Comparison of ENCODE assay signal across 8 mouse cellular contexts in the genomic region with DNA sequence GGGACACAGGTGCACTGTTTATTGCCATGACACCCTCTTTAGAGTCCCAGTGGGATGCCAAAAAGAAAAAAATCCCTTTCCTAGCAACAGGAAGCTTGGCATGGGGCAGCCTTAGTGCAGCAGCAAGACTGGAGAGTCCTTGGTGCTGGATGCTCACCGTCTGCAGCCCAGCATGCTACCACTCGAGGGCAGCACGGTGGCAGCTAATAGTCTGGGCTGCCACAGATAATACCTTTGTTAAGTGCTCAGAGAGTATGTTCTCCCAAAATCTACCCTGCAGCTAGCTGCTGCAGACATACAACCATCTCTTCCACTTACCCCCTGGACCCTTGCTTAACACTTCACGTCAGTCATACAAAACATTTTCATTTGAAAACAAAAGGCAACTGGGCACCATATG. TPM values are rescaled to one million over a fixed set of nuclear protein-coding genes. Genes with fewer than 3 reads are reported as not detected.
DNase-seq lines count a peak whose midpoint lies in the region; ATAC-seq and TF ChIP-seq lines count a peak whose summit lies in the region.

No protein-coding gene starts in this region.

- ATAC-seq in forebrain, postnatal 0 days, result peak; percentile 61
- ATAC-seq in forebrain, embryonic 12.5 days (ENCODE audit: low FRiP score), result no peak
- no peak for ATAC-seq in lung, postnatal 0 days
- ATAC-seq in granulocyte monocyte progenitor cell, adult 5-6 weeks (replicated peaks; ENCODE audit: poor library complexity, severe bottlenecking), result no peak

- H3K27me3 ChIP-seq in forebrain, postnatal 0 days (ENCODE audit: insufficient read depth, low read length), result no peaks in the 10 kb centered on the region
- H3K27me3 ChIP-seq in forebrain, embryonic 12.5 days, result no peaks in the 10 kb centered on the region
- no peaks in the 10 kb centered on the region for H3K27me3 ChIP-seq in lung, postnatal 0 days (replicated peaks; ENCODE audit: insufficient read depth, low read length)

- 20% methylated on average over 4 of the region's 4 CpGs for WGBS in forebrain, postnatal 0 days
- 19% methylated on average over 4 of the region's 4 CpGs for WGBS in forebrain, embryonic 12.5 days
- 24% methylated on average over 4 of the region's 4 CpGs for WGBS in lung, postnatal 0 days

- H3K4me1 ChIP-seq in forebrain, postnatal 0 days (ENCODE audit: insufficient read depth), result no peaks in the 10 kb centered on the region
- H3K4me1 ChIP-seq in forebrain, embryonic 12.5 days, result peaks cover 24% of the 10 kb centered on the region
- peaks cover 16% of the 10 kb centered on the region; the same call in 1 of the 2 replicates for H3K4me1 ChIP-seq in lung, postnatal 0 days (ENCODE audit: insufficient read depth, low read depth, low read length)

- H3K36me3 ChIP-seq in forebrain, postnatal 0 days (ENCODE audit: insufficient read depth), result no peaks in the 10 kb centered on the region
- no peaks in the 10 kb centered on the region for H3K36me3 ChIP-seq in forebrain, embryonic 12.5 days (replicated peaks)
- 0 out of 2 replicates have a peak, but pooled peaks cover 3% of the 10 kb centered on the region for H3K36me3 ChIP-seq in lung, postnatal 0 days (ENCODE audit: insufficient read depth, low read length)

- no peak overlapping the region for H3K4me2 ChIP-seq in forebrain, postnatal 0 days (ENCODE audit: low read depth)
- no peak overlapping the region for H3K4me2 ChIP-seq in forebrain, embryonic 12.5 days
- no peak overlapping the region for H3K4me2 ChIP-seq in lung, postnatal 0 days (replicated peaks; ENCODE audit: low read depth, low read length)

- no peak for TF ChIP-seq POLR2A in brain, embryonic 14.5 days (IDR thresholded peaks at IDR 0.05; ENCODE audit: borderline replicate concordance, extremely low read depth, insufficient read depth, insufficient read length, poor library complexity, severe bottlenecking)

- TF ChIP-seq EP300 in lung, postnatal 0 days (IDR thresholded peaks at IDR 0.05), result no peak

- peak; percentile 75 for TF ChIP-seq CTCF in forebrain, postnatal 0 days (IDR thresholded peaks at IDR 0.05; ENCODE audit: low read depth)
- peak; percentile 61 for TF ChIP-seq CTCF in lung, postnatal 0 days (IDR thresholded peaks at IDR 0.05)
- TF ChIP-seq CTCF in brain, embryonic 14.5 days (IDR thresholded peaks at IDR 0.05; ENCODE audit: borderline replicate concordance, extremely low read depth, insufficient read depth, insufficient read length), result peak; percentile 71

- H3K9me3 ChIP-seq in forebrain, postnatal 0 days (ENCODE audit: low read length), result no peaks in the 10 kb centered on the region
- H3K9me3 ChIP-seq in forebrain, embryonic 12.5 days, result no peaks in the 10 kb centered on the region
- no peaks in the 10 kb centered on the region for H3K9me3 ChIP-seq in lung, postnatal 0 days (ENCODE audit: low read length)

- no peak overlapping the region for H3K4me3 ChIP-seq in forebrain, postnatal 0 days (ENCODE audit: low read depth, low read length)
- no peak overlapping the region for H3K4me3 ChIP-seq in forebrain, embryonic 12.5 days (replicated peaks)
- no peak overlapping the region for H3K4me3 ChIP-seq in lung, postnatal 0 days (ENCODE audit: low read depth, low read length)

- peak; percentile 64 for DNase-seq in forebrain, postnatal 0 days
- no peak for DNase-seq in lung, postnatal 0 days (ENCODE audit: low spot score)
- no peak for DNase-seq in lung, postnatal 14 days
- DNase-seq in brain, embryonic 14.5 days (ENCODE audit: low read depth), result peak; percentile 67
- DNase-seq in retina, embryonic 14.5 days (ENCODE audit: low spot score), result peak; percentile 58
- no peak for DNase-seq in cerebellum, adult 18-20 months

- H3K27ac ChIP-seq in forebrain, postnatal 0 days (ENCODE audit: low read depth, low read length), result no peak overlapping the region
- H3K27ac ChIP-seq in forebrain, embryonic 12.5 days, result no peak overlapping the region
- no peak overlapping the region for H3K27ac ChIP-seq in lung, postnatal 0 days (ENCODE audit: low read length)

- H3K9ac ChIP-seq in forebrain, postnatal 0 days, result no peak overlapping the region
- H3K9ac ChIP-seq in forebrain, embryonic 12.5 days, result no peak overlapping the region
- H3K9ac ChIP-seq in lung, postnatal 0 days (replicated peaks; ENCODE audit: low read depth), result no peak overlapping the region

RNA-seq across cellular contexts. Expression of a gene that starts 19.5 kb away (rescaled TPM):
- total RNA-seq in forebrain, postnatal 0 days (2014; rRNA removed), result 33.3 and 39.7 TPM in 2 replicates
- polyA plus RNA-seq in forebrain, postnatal 0 days (2015; fragmentation: Nextera tagmentation; extraction: Ambion mirVana), result 35.0 and 35.3 TPM in 2 replicates
- polyA plus RNA-seq in forebrain, embryonic 12.5 days (2016; fragmentation: Nextera tagmentation; extraction: Ambion mirVana), result 32.4 and 35.6 TPM in 2 replicates
- 11.2 and 13.8 TPM in 2 replicates for polyA plus RNA-seq in lung, postnatal 0 days (2015; fragmentation: Nextera tagmentation; extraction: Ambion mirVana)
- polyA plus RNA-seq in brain, embryonic 14.5 days (2012; rRNA removed), result 59.5 and 71.6 TPM in 2 replicates
- 91.9 and 93.5 TPM in 2 replicates for total RNA-seq in granulocyte monocyte progenitor cell, adult 5-6 weeks (2014; fragmentation: Nextera tagmentation)
- 21.8 and 23.8 TPM in 2 replicates for total RNA-seq in granulocyte monocyte progenitor cell, adult 5-6 weeks (2017)

RNA-seq across cellular contexts. Expression of a gene that starts 55.4 kb away (rescaled TPM):
- 25.4 and 28.7 TPM in 2 replicates for total RNA-seq in forebrain, postnatal 0 days (2014; rRNA removed)
- polyA plus RNA-seq in forebrain, postnatal 0 days (2015; fragmentation: Nextera tagmentation; extraction: Ambion mirVana), result 11.1 and 14.7 TPM in 2 replicates
- polyA plus RNA-seq in forebrain, embryonic 12.5 days (2016; fragmentation: Nextera tagmentation; extraction: Ambion mirVana), result 12.3 and 14.2 TPM in 2 replicates
- 19.3 and 19.5 TPM in 2 replicates for polyA plus RNA-seq in lung, postnatal 0 days (2015; fragmentation: Nextera tagmentation; extraction: Ambion mirVana)
- polyA plus RNA-seq in brain, embryonic 14.5 days (2012; rRNA removed), result 14.8 and 19.6 TPM in 2 replicates
- 0.54 and 1.5 TPM in 2 replicates for total RNA-seq in granulocyte monocyte progenitor cell, adult 5-6 weeks (2014; fragmentation: Nextera tagmentation)
- 1.3 and 1.6 TPM in 2 replicates for total RNA-seq in granulocyte monocyte progenitor cell, adult 5-6 weeks (2017)

Comparison
In these comparisons a context has a peak if more than half of its experiments do, and no peak if none do; other contexts are left out.
1. DNase-seq: peak in forebrain, postnatal 0 days (single experiment), brain, embryonic 14.5 days (single experiment) and retina, embryonic 14.5 days (single experiment); none in lung, postnatal 0 days (single experiment), lung, postnatal 14 days (single experiment) and cerebellum, adult 18-20 months (0 of 2).
2. Peak in every context shown above with its lines, with median percentiles within 50 percentile points of each other: CTCF ChIP-seq.